Mouse (Mus musculus) cerebellum, postnatal 4 days (tissue): ENCODE data around the gene Ldhc.
"Not testable (repeated sequence)": the region's sequence is repeated elsewhere in the genome, so short reads cannot be mapped to it uniquely, and the experiment has no call there.

Experiments
- DNase-seq, 2 experiments: peaks; one replicate each; pipeline ENCODE4 v3.0.0; 2022; ENCODE audit warnings: low spot score in 2 of 2, mixed read lengths in 1 of 2

Gene Ldhc

GRCm38 (mm10) chr7:46860996-46861395 lies at the start of gene Ldhc:
Gene Ldhc, plus strand, starts transcription at chr7:46861203.
- no peak for DNase-seq

DNA sequence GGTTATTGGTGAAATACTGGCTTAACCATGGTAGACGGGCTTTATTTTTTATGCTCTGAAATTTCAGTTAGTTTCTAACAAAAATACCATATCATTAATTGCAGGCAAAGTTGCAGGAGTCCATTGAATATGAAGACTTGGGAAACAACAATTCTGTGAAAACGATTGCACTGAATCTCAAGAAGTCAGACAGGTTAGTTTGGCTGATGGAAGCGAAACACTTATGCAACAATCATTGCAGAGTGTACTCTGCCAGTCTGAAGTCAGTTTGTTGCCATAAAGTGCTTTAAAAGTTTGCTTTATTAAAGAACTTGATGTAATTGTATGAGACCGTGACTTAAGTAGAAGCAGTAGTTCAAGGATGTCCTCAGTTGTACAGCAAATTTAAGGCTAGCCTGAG lies 47.0 kb upstream of the Ldhc start:
- no peak for DNase-seq

GRCm38 (mm10) chr7:46820876-46821632 lies 39.9 kb upstream of the Ldhc start:
- not testable (repeated sequence) for DNase-seq

DNA sequence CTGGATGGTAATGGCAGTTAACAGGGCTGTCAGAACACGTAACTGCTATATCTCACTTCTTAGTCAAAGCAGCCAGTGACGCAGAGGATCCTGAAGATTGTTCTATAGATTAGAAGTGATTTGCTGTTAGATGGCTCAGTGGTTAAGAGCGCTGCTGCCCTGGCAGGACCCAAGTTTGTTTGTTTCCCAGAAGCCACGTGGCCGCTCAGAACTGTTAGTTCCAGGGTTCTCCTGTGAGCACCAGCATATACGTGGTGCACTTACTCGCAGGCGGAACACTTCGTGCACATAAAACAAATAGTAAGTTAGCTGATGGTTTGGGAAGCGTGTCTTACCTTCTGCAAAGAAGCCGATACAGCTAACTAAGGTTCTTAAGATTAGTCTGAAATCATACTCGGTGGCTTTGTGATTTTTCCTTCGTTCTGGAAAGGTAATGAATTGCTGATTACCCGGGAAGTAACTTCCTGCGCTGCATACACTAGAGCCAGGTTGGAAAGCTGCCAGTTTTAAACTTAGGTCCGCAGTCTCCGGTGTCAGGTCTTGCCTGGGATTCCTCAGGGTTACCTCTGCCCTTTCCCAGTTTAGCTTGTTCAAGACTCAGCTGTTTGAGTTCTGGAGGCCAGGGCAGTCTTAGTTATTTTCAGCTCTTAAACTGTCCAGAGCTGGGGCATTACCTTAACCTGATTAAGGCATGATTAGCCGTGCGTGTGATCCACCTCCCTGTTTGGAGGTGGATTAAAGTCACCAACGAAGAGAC lies 33.8 kb upstream of the Ldhc start:
- no peak for DNase-seq

DNA sequence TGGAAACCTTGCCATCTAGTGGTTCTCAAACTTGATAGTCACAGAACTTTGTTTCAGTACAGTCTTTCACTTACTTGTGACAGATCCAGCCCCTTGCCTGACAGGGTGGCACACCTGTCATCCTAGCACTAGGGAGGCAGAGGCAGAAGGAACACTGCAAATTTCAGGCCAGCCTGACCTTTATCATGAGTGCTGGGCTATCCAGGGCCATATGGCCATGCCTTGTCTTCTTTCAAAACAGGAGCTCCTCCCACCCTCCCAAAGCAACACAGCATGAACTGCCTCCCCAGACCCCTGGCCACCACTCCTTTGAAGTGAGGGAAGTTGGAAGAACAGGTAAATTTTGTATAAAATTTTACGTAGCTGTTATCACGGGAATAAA lies 33.2 kb upstream of the Ldhc start:
- no peak for DNase-seq

DNA sequence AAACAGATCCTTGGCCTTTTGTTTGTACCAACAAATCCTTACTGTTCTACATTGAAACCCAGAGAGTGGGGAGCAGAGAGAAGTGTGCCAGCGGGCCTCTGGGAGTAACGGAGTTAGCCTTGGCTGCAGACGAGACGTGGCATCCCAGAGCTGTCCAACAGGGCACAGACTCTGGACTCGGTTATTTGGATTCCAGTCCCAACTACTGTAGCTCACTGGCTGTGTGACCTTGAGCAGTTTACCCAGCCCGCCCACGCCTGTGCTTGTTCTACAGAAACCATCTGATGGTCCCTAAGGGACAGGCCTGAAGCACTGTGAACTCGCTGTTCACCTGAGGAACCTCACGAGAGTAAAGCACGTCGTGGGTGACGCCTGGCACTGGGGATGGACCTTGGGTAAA lies 31.1 kb upstream of the Ldhc start:
- DNase-seq: no peak

DNA sequence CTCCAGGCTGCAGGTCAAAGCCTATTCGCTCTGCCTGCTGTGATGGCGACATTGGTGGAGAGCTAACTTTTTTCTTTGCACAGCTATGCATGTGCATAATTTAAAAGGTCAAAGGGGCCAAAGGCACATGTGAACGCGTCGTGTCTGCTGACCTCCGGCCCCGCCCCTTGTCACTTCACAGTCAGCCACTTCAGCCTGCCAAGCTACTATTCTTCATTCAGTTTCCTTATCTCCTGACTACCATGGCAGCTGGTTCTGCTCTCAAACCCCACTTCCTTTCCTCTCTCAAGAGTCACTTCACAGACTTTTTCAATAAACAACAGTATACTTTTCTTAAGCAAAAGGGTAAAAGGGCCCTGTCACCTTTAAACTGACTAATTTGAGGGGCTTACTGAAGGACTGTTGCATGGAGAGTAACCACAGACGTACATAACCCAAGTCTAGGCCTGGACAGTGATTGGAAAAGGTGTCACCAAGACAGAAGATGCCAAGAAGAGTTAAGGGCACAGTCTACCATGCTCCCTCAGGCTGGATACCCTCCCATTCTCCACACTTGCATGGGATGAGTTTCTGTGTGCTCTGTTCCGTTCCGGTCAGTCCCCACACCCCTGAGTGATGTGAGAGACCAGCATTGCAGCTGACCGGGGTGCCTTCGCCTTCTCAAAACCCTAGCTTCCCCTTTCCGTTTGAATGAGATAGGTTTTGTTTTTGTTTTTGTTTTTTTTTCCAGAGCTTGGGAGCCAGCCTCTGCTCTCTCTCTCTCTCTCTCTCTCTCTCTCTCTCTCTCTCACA lies 30.0 kb upstream of the Ldhc start:
- no peak for DNase-seq

DNA sequence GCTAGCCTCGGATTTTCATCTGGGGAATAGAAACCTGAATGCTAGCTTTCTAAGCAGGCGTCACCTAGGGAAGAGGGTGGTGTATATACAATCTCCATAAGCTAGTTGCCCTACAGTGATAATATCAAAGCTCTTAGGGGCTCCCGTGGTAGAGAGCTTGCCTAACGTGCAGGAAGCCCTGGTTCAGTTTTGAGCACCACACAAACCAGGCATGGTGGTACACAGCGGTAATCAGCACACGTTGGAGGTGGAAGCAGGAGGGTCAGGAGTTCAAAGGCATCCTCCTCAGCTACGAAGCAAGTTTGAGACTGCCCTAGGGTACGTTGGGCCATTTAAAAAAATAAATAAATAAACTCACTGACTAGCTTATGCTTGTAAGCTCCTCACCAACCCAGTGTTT lies 29.3 kb upstream of the Ldhc start:
- no peak for DNase-seq

DNA sequence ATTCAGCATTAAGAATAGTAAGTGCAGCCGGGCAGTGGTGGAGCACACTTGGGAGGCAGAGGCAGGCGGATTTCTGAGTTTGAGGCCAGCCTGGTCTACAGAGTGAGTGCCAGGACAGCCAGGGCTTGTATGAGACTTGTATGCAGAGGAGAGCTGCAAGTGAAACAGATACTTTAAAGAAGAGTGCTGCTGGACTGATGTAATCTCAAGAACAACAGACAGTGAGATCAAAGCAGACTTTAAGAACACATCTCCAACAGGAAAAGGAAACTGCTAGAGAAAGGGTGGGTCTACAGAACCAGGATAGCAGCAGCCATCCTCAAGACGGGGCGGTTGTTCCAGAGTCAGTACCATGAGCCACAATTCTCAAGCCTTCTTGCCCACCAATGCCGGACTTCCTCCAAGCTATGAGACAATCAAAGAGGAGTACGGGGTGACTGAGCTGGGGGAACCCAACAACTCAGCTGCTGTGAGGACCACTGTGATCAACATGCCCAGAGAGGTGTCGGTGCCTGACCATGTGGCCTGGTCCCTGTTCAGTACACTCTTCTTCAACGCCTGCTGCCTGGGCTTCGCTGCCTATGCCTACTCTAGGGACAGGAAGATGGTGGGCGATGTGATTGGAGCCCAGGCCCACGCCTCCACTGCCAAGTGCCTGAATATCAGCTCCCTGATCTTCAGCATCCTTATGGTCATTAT lies 28.7 kb upstream of the Ldhc start:
- not testable (repeated sequence) for DNase-seq

GRCm38 (mm10) chr7:46833266-46833665 lies 27.7 kb upstream of the Ldhc start:
- DNase-seq: no peak

GRCm38 (mm10) chr7:46833670-46834255 lies 27.2 kb upstream of the Ldhc start:
- DNase-seq: no peak

DNA sequence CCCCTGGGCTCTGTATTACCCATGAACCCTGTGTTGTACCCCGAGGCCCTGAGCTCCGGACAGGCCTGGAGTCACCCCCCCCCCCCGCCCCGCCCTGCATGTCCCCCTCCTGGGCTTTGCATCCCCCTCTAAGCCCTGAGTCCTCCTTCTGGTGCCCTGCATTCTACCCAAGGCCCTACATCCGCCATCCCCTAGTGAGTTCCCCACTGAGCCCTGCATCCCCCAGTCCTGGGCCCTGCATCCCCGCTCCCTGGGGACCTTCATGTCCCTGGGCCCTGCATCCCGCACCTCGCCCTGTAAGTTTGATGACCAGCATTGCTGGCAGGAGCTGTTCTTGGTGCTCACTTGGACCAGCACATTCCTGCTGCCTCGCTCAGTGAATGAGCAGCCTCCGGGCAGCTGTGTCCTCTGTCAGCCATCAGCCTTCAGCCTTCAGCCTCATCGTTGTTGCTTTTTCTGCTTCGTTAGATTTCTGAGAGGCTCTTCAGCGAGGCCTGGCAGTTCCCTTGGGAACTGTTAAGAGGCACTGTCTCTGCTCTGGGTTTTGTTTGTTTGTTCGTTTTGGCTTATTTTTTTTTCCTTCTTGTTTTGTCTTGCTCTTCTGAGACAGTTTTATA lies 25.9 kb upstream of the Ldhc start:
- DNase-seq: no peak

- DNase-seq: no peak
Observed at GRCm38 (mm10) chr7:46836357-46836756, 24.6 kb upstream of the Ldhc start.

GRCm38 (mm10) chr7:46837073-46837472 lies 23.9 kb upstream of the Ldhc start:
- no peak for DNase-seq

DNA sequence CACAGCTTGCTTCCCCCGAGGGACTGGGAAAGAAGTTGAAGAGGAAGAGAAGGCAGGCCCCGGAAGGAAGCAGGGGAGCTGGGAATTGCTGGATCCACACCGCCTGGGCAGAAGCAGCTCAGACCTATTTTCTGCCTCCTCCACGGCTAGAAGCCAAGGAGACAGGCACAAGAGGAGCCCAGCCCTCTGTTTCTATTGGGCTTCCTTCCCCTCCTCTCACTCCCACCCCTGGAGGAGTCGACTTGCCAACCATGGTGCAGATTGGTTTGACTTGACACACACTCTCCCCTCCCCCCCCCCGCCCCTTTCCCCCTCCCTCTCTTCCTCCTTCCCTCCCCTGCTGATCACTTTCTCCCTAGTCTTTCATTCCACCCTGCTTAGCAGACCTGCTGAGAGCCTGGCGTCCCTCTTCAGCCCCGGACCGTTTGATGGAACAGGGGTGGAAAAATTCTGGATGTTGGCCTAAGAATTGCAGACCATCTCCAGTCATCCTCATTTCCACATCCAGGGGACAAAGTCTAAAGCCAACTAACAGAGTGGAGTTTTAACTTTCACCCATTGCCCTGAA lies 22.8 kb upstream of the Ldhc start:
- no peak for DNase-seq

DNA sequence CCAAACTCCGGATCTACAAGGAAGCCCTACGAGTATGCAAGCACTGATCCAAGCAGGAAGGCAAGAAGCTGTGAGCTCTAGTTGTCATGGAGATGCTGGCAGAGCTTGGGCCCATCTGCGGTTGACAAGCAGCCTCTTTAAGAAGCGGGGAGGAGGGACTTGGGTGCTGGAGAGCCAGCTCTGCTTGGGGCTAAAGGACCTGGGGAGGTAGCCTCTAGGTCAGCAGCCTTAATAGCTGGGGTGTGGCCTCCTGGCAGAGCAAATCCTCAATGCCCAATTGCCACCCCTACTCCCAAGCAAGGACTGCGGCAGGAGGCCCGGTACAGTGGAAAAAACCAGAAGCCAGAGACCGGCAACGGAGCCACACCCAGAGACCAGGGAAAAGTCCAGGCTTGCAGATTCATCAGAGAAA lies 22.1 kb upstream of the Ldhc start:
- peak in 1 of 2 experiments; percentile 71 for DNase-seq

- no peak for DNase-seq
Observed at GRCm38 (mm10) chr7:46839446-46839845, 21.6 kb upstream of the Ldhc start.

DNA sequence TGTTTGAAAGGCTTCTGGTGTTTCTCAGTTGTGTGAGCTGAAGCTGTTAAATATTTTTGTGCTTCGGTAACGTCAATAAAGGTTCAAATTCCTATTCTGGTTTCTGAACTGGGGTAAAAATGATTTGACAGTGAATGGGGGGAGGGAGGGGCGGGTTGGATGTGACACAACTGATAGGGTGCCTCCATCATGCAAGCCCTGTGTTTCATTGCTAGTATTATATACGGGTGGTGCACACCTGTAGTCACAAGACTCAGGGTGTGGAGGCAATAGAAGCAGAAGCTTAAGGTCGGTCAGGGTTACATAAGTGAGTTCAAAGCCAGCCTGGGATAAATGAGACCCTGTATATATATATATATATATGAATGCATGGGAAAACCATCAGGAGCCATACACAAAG lies 21.1 kb upstream of the Ldhc start:
- DNase-seq: no peak

DNA sequence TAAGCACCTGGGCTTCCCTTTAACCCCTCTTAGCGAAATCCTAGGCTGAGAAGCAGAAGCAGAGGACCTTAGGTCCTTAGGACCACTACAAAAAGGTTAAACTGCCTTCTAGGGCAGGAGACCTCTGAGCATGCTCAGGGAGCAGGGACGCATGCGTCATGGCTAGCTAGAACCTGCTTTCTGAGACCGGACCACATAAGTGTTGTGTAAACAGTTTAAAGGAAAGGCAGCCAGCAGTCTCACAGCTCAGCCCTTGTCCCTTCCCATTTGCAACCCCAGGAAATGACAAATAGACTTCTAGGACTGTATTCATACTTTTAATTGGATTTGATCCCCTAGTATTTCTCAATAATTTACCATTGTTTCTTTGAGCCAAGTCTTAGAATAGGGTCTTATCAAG lies 20.7 kb upstream of the Ldhc start:
- no peak for DNase-seq

DNA sequence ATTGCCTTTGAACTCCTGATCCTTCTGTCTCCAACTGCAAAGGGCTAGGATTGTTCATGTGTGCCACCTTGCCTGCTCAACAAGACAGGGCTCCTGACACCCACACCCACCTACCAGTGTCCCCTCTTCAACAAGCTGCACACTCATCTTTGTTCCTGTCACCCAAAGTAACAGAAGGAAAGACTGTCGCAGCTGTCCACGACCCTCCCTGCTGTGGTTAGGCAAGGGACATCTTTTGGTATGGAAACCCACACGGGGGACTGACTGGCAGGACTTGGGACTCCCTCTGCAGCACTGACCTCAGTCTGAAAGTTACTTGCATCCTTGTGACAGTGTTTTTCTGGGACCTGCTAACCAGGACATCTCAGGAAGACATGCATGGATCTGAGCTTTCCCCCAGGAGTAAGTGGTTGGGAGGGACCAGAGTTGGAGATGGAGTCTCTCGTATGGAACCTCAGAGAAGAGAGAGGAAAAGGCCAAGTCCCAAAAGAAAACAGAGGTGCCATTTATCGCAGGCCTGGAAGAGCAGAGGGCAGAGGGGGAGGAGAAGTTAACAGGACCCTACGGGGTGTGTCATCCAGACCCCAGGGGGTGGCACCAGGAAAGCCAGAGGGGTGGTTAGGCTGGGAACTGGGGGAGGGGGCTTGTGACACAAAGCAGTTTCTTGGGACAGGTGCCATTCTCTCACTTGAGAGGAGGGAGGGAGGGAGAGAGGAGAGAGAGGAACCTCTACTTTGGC lies 20.0 kb upstream of the Ldhc start, which contains the start of gene Ldha:
TSS of gene Ldha (plus strand) at position 689 of the 739 bp plus-strand sequence.
- no peak for DNase-seq
